Mouse (Mus musculus): Measurements from ENCODE around the gene Fcamr.

Fcamr gene

DNA sequence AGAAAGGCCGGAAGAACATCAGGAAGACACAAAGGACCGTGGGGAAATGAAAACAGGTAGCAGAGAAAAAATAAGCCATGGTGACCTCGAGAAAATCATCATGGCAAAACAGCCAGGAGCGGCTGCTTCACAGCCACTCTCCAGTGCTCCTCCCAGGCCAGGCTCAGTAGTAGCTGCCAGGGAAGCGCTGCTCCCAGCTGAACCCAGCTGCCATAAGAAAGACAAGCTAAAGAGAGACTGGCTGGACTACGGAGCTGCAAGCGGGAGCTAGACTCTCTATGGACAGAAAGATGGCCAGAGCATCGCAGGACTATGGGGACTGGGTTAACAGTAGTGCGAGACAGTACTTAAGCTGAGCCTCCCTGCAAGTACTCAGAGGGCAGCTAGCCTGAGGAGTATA lies 54.1 kb downstream of the Fcamr start:
- DNase-seq (ENCODE audit: low spot score): no peak

DNA sequence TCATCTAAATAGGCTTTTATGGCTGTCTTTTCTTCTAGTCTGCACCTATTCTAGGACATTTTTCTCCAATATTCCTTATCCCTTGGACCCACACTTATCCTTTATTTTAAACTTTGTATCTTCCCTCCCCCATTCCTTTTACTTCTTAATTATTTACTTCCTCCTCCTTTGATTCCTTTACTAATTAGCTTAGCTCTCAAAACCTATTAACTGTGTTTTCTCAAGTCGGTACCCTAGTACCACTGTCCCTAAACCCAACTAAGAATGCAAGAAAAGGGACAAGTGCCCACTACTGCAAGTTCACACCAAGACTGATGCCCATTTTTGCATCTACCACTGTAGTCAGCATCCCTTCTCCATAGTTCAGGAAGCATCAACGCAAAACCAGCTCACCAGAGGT lies 55.0 kb downstream of the Fcamr start:
- DNase-seq (ENCODE audit: low spot score): no peak

DNA sequence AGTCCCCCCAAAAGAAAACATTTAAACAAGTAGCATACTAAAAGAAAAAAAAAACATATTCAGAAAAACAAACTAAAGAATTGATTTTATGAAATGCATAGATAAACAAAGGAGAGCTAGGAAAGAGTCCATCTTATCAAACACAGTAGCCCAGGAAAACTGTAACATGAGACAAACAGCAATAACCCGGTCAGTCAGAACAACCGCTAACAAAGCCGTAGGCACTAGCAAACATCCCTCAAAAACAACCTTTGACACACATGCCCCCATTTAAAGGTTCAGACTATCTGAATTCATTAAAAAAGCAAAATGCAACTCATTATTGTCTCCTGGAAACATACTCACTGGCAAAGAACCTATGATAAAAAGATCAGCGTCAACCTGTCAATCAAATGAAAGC lies 56.8 kb downstream of the Fcamr start:
- DNase-seq (ENCODE audit: low spot score): no peak

DNA sequence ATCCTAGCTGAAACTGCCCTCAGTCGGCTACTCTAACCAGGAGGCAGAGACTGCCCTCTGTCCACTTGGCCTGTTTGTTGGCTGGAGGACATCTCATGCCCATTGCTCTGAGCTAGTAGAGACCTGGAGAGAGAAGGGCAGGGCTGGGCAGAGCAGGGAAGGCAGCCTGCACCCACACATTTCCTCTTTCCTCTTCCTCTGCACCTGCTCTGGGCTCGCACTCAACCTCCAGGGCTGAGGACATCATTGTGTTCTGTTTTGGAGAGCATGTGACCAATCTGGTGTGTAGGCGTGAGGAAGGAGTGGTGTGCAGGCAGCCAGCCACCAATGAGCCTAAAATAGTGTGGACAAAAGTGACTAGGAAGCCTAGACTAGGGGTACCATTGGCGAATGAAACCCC lies 63.5 kb downstream of the Fcamr start:
- DNase-seq (ENCODE audit: low spot score): no peak
